Mouse (Mus musculus) urinary bladder, postnatal 25 days (tissue): ENCODE results near the gene Nfkbid.
"Not testable (repeated sequence)": the region's sequence is repeated elsewhere in the genome, so short reads cannot be mapped to it uniquely, and the experiment has no call there.

Source experiments
- DNase-seq: peaks from one replicate; pipeline ENCODE4 v3.0.0; 2022; ENCODE audit warnings: low spot score

Nfkbid gene

GRCm38 (mm10) chr7:30464816-30465300, 43.3 kb downstream of the Nfkbid start:
- DNase-seq: no peak

- no peak for DNase-seq
These were observed 50.9 kb downstream of the Nfkbid start for GRCm38 (mm10) chr7:30472411-30472810.

GRCm38 (mm10) chr7:30474999-30475398, 53.5 kb downstream of the Nfkbid start:
- DNase-seq: no peak

GRCm38 (mm10) chr7:30476136-30476535, 54.6 kb downstream of the Nfkbid start:
- DNase-seq: not testable (repeated sequence)

- DNase-seq: no peak
These were observed 56.2 kb downstream of the Nfkbid start for GRCm38 (mm10) chr7:30477415-30478381.
